Mouse (Mus musculus) lung, embryonic 14.5 days (tissue): ENCODE results near the gene Ttc9. TPM values are rescaled to one million over a fixed set of nuclear protein-coding genes. Genes with fewer than 3 reads are reported as not detected.
A peak's percentile ranks its signal among the peaks of the same experiment; 100 is the strongest.

Experiments used
- ATAC-seq: fragments of 200-750 bp; cut with Nextera tagmentation; 2 replicates; pipeline ENCODE4 v1.8.0; 2017; ENCODE audit warnings: mild to moderate bottlenecking, moderate TSS enrichment, moderate library complexity; ENCODE audit not compliant: insufficient read depth
- DNase-seq: peaks from one replicate; pipeline ENCODE4 v3.0.0-alpha.2; 2015
- H3K27ac ChIP-seq: fragments of 300-500 bp; sonication (generic); 2 replicates; pipeline ENCODE4 v1.5.1; 2014; ENCODE audit warnings: low read depth, mild to moderate bottlenecking, moderate library complexity
- H3K27me3 ChIP-seq: fragments of 300-500 bp; sonication (generic); 2 replicates; pipeline ENCODE4 v1.6.1; 2014; ENCODE audit warnings: low read length, control low read depth; ENCODE audit not compliant: insufficient read depth
- H3K36me3 ChIP-seq: fragments of 300-500 bp; sonication (generic); 2 replicates; pipeline ENCODE4 v1.6.1; 2014; ENCODE audit warnings: control low read depth; ENCODE audit not compliant: insufficient read depth
- H3K4me1 ChIP-seq: fragments of 300-500 bp; sonication (generic); 2 replicates; pipeline ENCODE4 v1.6.1; 2014; ENCODE audit warnings: antibody characterized with exemption, control low read depth; ENCODE audit not compliant: insufficient read depth
- H3K4me2 ChIP-seq: fragments of 300-500 bp; sonication (generic); 2 replicates; pipeline ENCODE4 v1.6.1; 2014; ENCODE audit warnings: mild to moderate bottlenecking
- H3K4me3 ChIP-seq: fragments of 300-500 bp; sonication (generic); 2 replicates; pipeline ENCODE4 v1.5.1; 2014; ENCODE audit warnings: low read depth, low read length
- H3K9ac ChIP-seq: fragments of 300-500 bp; sonication (generic); 2 replicates; pipeline ENCODE4 v1.6.1; 2014
- H3K9me3 ChIP-seq: fragments of 300-500 bp; sonication (generic); 2 replicates; pipeline ENCODE4 v1.6.1; 2016; ENCODE audit warnings: low read depth, low read length, control low read depth
- CTCF ChIP-seq: IDR thresholded peaks from 2 replicates; pipeline ENCODE4 v1.5.1; 2016; ENCODE audit warnings: antibody characterized with exemption, low read depth
- WGBS: fragments of 180-500 bp; shearing (Covaris S2); extraction: QIAGEN DNeasy Blood & Tissue Kit; methylation state at CpG from one replicate; pipeline ENCODE4 v1.1.7; 2014; 5-methylcytosine and 5-hydroxymethylcytosine counted together
- polyA plus RNA-seq: library from polyadenylated mRNA; unstranded; fragments of >200 nt; fragmentation: Nextera tagmentation; extraction: Ambion mirVana; gene quantifications from 2 replicates; pipeline ENCODE4 v1.2.1, GENCODE M21; 2014

Gene Ttc9
- 6.1 and 6.2 TPM in 2 replicates for polyA plus RNA-seq

DNA sequence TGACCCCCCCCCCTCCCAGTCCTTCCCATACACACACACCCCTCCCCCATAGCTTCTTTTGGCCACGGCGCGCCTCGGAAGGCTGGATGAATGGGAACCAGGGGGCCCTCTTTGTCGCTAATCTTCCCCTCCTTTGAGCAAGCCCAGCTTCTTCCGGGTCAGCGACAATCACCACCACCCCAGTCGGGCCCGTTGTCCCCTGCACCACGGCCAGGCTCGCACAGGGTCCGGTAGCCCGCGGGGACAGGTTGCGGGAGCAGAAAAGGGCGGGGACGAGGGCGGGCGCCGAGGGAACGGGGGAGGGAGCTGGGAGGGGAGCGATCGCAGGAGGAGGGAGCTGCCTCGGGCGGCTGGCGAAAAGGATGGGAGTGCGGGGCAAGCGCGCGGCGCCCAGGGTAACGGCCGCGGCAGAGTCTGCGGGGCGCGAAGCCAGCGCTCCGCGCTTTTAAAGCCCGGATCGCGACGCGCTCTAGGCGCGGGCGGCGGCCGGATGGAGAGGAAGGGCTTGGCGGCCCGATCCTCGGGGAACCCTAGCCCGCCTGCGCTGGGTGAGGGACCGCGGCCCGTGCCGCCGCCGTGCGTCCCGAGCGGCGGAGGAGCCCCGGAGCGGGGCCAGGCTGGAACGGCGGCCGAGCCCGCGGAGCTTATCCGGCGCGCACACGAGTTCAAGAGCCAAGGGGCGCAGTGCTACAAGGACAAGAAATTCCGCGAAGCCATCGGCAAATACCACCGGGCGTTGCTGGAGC is at the start of gene Ttc9:
TSS of gene Ttc9 (plus strand) at position 335 of the 746 bp plus-strand sequence.
- Histone ChIP-seq H3K36me3 (no peaks in the 10 kb centered on the region), H3K27me3 (peaks cover 31% of the 10 kb centered on the region), H3K9me3 (no peaks in the 10 kb centered on the region), H3K4me2 (peak within 1 kb of the TSS; percentile 85), H3K27ac (peak within 1 kb of the TSS; percentile 69), H3K9ac (peak within 1 kb of the TSS; percentile 62), H3K4me3 (peak within 1 kb of the TSS; percentile 49), H3K4me1 (0 out of 2 replicates have a peak, but pooled peaks cover 3% of the 10 kb centered on the region)
- TF ChIP-seq CTCF: no peak
- ATAC-seq: peak; percentile 73
- peak; percentile 59 for DNase-seq
- under 1% methylated on average over 82 of the region's 82 CpGs for WGBS

GRCm38 (mm10) chr12:81594902-81595671 is 36.0 kb upstream of the Ttc9 start, which contains the start of gene Med6:
Gene Med6, minus strand, starts transcription at chr12:81595008.
- ATAC-seq (peak; percentile 99), DNase-seq (peak; percentile 99)
- Histone ChIP-seq H3K36me3 (peaks cover 10% of the 10 kb centered on the region), H3K9me3 (no peaks in the 10 kb centered on the region), H3K27ac (0 out of 2 replicates have a peak within 1 kb of the TSS, but pooled peaks have one; percentile 30), H3K9ac (peak within 1 kb of the TSS; percentile 63), H3K4me2 (peak within 1 kb of the TSS; percentile 70), H3K4me3 (peak within 1 kb of the TSS; percentile 55), H3K27me3 (no peaks in the 10 kb centered on the region), H3K4me1 (no peaks in the 10 kb centered on the region)
- no peak for TF ChIP-seq CTCF
- 2% methylated on average over 36 of the region's 36 CpGs for WGBS

DNA sequence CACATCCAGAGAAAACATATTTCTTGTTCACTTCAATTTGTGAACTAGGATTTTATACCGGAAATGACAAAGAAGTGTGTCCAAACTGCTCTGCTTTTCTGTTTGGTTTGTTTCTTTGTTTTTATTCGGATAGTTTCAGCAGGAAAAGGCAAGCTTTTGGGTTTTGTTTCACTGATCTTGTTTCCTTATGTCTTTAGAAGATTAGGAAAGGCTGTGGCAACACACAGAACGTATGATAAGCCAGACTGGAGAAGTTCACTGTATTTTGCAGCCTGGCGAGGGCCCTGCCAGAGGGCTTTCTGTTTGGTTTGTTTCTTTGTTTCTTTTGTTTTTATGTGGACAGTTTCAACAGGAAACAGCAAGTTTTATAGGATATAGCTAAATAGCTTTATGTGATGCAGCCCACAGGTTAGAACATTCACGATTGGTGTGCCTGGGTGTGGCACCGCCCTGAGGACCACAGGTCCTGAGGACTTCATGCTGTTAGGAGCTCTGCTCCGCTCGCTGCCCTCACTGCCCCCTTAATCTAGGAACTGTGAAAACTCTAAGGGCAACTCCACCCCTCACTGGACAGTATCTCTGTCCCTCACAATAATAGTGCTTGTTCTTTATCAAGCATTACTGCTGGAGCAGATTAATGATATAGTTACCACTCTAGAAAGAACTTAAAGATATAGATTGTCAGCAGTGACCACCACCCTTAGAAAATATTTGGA is 34.3 kb upstream of the Ttc9 start:
- H3K4me2 ChIP-seq: no peak overlapping the region
- no peak overlapping the region for H3K4me3 ChIP-seq
- no peak for TF ChIP-seq CTCF
- H3K9ac ChIP-seq: no peak overlapping the region
- H3K27me3 ChIP-seq: no peaks in the 10 kb centered on the region
- 76% methylated on average over 8 of the region's 8 CpGs for WGBS
- ATAC-seq (no peak), DNase-seq (no peak)
- no peaks in the 10 kb centered on the region for H3K36me3 ChIP-seq
- no peaks in the 10 kb centered on the region for H3K4me1 ChIP-seq
- no peaks in the 10 kb centered on the region for H3K9me3 ChIP-seq
- no peak overlapping the region for H3K27ac ChIP-seq

DNA sequence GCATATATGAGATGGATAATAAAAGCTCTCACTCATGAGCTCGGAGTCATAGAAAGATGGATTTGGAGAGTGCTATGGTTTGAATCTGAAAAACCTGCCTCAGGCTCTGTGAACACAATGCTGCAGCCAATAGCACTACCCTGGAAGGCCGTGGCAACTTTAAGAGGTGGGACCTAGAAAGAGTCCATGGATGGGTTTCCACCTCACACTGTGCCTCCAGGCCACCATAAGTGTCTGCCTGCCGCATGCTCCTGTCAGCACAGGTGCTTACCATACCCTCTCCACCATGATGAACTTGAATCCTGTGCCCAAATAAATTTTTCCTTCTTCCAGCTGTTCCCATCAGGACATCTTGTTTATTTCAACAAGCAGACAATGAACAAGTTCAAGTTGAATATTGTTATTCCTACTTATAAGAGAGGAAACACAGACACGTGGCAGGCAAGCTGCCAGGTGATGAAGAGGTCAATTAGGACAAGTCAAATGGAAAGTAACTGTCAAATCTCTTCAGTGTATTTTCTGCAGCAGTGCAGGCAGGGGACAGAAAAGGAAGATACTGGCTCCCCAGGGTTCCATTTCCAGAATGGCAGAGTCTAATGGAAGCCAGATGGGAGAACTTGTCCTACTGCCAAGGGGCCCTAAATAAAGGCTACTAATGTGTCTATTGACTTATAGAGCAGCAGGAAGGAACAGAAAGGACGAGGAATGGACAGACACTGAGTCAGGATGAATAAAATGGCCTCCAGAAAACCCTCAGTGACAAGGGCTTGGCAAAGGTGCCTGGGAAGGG is 25.9 kb upstream of the Ttc9 start:
- H3K27me3 ChIP-seq: no peaks in the 10 kb centered on the region
- ATAC-seq (no peak), DNase-seq (no peak)
- H3K9ac ChIP-seq: no peak overlapping the region
- TF ChIP-seq CTCF: no peak
- no peak overlapping the region for H3K4me2 ChIP-seq
- WGBS: 49% methylated on average over 5 of the region's 5 CpGs
- H3K27ac ChIP-seq: no peak overlapping the region
- H3K36me3 ChIP-seq: no peaks in the 10 kb centered on the region
- no peaks in the 10 kb centered on the region for H3K9me3 ChIP-seq
- no peaks in the 10 kb centered on the region for H3K4me1 ChIP-seq
- H3K4me3 ChIP-seq: no peak overlapping the region

DNA sequence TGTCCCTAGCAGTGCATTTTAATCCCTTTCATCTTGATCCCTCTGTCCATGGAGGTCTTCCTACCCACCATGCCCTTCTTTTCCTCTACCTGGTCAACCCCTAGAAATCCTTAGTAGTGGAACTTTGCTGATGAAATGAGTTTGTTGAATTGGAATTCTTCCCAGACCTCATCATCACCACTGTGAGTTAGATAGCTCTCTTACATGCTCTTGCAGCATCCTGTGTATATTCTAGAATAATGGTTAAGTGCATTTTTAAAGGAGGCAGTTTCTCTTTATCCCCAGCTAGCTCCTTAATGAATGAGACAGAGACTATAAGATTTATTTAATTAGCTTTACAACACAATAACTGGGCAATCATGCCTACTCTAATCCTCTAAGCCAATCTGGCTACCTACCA is 21.6 kb upstream of the Ttc9 start:
- no peak for ATAC-seq
- Histone ChIP-seq H3K4me1 (no peaks in the 10 kb centered on the region), H3K27ac (no peak overlapping the region), H3K9ac (no peak overlapping the region), H3K4me3 (no peak overlapping the region), H3K27me3 (no peaks in the 10 kb centered on the region), H3K36me3 (no peaks in the 10 kb centered on the region), H3K9me3 (no peaks in the 10 kb centered on the region), H3K4me2 (no peak overlapping the region)
- DNase-seq: no peak
- TF ChIP-seq CTCF: no peak

GRCm38 (mm10) chr12:81615807-81616206 is 15.2 kb upstream of the Ttc9 start:
- no peak overlapping the region for H3K27ac ChIP-seq
- no peaks in the 10 kb centered on the region for H3K36me3 ChIP-seq
- H3K9ac ChIP-seq: no peak overlapping the region
- no peaks in the 10 kb centered on the region for H3K9me3 ChIP-seq
- no peaks in the 10 kb centered on the region for H3K27me3 ChIP-seq
- H3K4me3 ChIP-seq: no peak overlapping the region
- WGBS: 80% methylated on average over 6 of the region's 6 CpGs
- H3K4me1 ChIP-seq: no peaks in the 10 kb centered on the region
- no peak overlapping the region for H3K4me2 ChIP-seq
- DNase-seq (no peak), ATAC-seq (no peak)
- TF ChIP-seq CTCF: no peak
